28 mouse cellular contexts compared by ENCODE assay signal in the genomic region with DNA sequence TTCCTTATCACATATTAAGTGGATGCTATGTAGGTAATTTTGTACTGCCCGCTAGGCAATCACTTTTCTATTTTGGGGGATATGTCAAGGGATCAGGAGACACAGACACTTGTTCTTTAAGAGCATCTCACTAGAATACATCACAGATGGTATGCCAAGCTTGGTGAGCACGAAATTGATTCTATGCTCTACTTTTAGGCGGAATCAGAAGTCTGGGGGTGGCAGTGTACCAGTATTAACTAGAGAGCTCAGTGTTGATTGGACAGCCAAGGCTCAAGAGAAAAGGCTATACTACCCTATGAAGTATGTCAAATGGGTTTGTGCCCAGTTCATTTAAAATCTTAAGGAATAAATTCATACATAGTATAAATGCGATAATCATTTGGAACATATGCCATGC.
DNase-seq lines count a peak whose midpoint lies in the region; ATAC-seq and TF ChIP-seq lines count a peak whose summit lies in the region.
"Had no signal": no experiment of that assay in that cellular context is flagged by ENCODE, and none has a peak within 500 bp of the region (broad histone marks: within the 10 kb centered on the region; RNA-seq: fewer than 3 reads in every experiment).

No protein-coding gene starts in this region.

- H3K27me3 ChIP-seq in forebrain, postnatal 0 days (ENCODE audit: insufficient read depth, low read length): no peaks in the 10 kb centered on the region
- H3K27me3 ChIP-seq in forebrain, embryonic 14.5 days (replicated peaks; ENCODE audit: control insufficient read depth, insufficient read depth, low read length): no peaks in the 10 kb centered on the region
- H3K27me3 ChIP-seq: CH12.LX; embryonic facial prominence, embryonic 13.5 days; embryonic facial prominence, embryonic 15.5 days; forebrain, embryonic 12.5 days; forebrain, embryonic 15.5 days had no signal

- no peaks in the 10 kb centered on the region for H3K36me3 ChIP-seq in forebrain, postnatal 0 days (ENCODE audit: insufficient read depth)
- H3K36me3 ChIP-seq in forebrain, embryonic 14.5 days (ENCODE audit: control insufficient read depth, insufficient read depth, low read length): no peaks in the 10 kb centered on the region
- H3K36me3 ChIP-seq: embryonic facial prominence, embryonic 13.5 days; embryonic facial prominence, embryonic 15.5 days; forebrain, embryonic 10.5 days; forebrain, embryonic 12.5 days; forebrain, embryonic 15.5 days; G1E had no signal

- 79% methylated on average over 4 of the region's 4 CpGs for WGBS in forebrain, postnatal 0 days
- 92% methylated on average over 4 of the region's 4 CpGs for WGBS in forebrain, embryonic 14.5 days

- no peaks in the 10 kb centered on the region for H3K9me3 ChIP-seq in forebrain, postnatal 0 days (ENCODE audit: low read length)
- no peaks in the 10 kb centered on the region for H3K9me3 ChIP-seq in forebrain, embryonic 14.5 days (replicated peaks; ENCODE audit: control insufficient read depth, low read length)
- H3K9me3 ChIP-seq: embryonic facial prominence, embryonic 13.5 days; embryonic facial prominence, embryonic 15.5 days; forebrain, embryonic 10.5 days; forebrain, embryonic 12.5 days; forebrain, embryonic 15.5 days; G1E had no signal

- TF ChIP-seq CTCF in forebrain, postnatal 0 days (IDR thresholded peaks at IDR 0.05; ENCODE audit: low read depth): no peak

- H3K9ac ChIP-seq in forebrain, postnatal 0 days: no peak overlapping the region
- no peak overlapping the region for H3K9ac ChIP-seq in forebrain, embryonic 14.5 days (ENCODE audit: low read length)
- H3K9ac ChIP-seq: embryonic facial prominence, embryonic 13.5 days; embryonic facial prominence, embryonic 15.5 days; forebrain, embryonic 12.5 days; forebrain, embryonic 15.5 days had no signal

- no peak overlapping the region for H3K27ac ChIP-seq in forebrain, postnatal 0 days (ENCODE audit: low read depth, low read length)
- no peak overlapping the region for H3K27ac ChIP-seq in forebrain, embryonic 14.5 days (ENCODE audit: low read depth, low read length)
- H3K27ac ChIP-seq: embryonic facial prominence, embryonic 13.5 days; embryonic facial prominence, embryonic 15.5 days; forebrain, embryonic 10.5 days; forebrain, embryonic 12.5 days; forebrain, embryonic 15.5 days had no signal

- H3K4me2 ChIP-seq in forebrain, postnatal 0 days (ENCODE audit: low read depth): no peak overlapping the region
- H3K4me2 ChIP-seq in forebrain, embryonic 14.5 days (ENCODE audit: low read length): no peak overlapping the region
- H3K4me2 ChIP-seq: embryonic facial prominence, embryonic 13.5 days; embryonic facial prominence, embryonic 15.5 days; forebrain, embryonic 12.5 days; forebrain, embryonic 15.5 days had no signal

- no peak overlapping the region for H3K4me3 ChIP-seq in forebrain, postnatal 0 days (ENCODE audit: low read depth, low read length)
- H3K4me3 ChIP-seq in forebrain, embryonic 14.5 days (ENCODE audit: low read depth, low read length): no peak overlapping the region
- H3K4me3 ChIP-seq: embryonic facial prominence, embryonic 13.5 days; embryonic facial prominence, embryonic 15.5 days; erythroblast, embryonic 14.5 days; forebrain, embryonic 10.5 days; forebrain, embryonic 12.5 days; forebrain, embryonic 15.5 days had no signal

- peak; percentile 20; the same call in 1 of the 2 replicates for ATAC-seq in forebrain, postnatal 0 days
- no peak for ATAC-seq in forebrain, embryonic 14.5 days
- ATAC-seq: activated CD4-positive, CD25-positive, alpha-beta regulatory T cell, adult 4 months; CD4-positive, CD25-positive, alpha-beta regulatory T cell, adult 4 months; forebrain, embryonic 15.5 days; Patski had no signal

- no peak for DNase-seq in forebrain, postnatal 0 days
- no peak for DNase-seq in forebrain, embryonic 14.5 days (ENCODE audit: low spot score)
- peak; percentile 16 to 42 for DNase-seq in frontal cortex, adult 2 months (ENCODE audit: extremely low spot score in 1 of 2, low spot score in 1 of 2)
- DNase-seq in frontal cortex, postnatal 14 days (ENCODE audit: low spot score in 2 of 2): no peak
- peak; percentile 24 for DNase-seq in layer of hippocampus, adult 9-11 months
- no peak for DNase-seq in layer of hippocampus, adult 8-10 months (ENCODE audit: low spot score in 2 of 2)
- DNase-seq: adrenal gland, adult 8-10 months; adrenal gland, postnatal 14 days; adrenal gland, postnatal 36 days; B cell, adult 2 months; cerebellum, adult 11 months; cerebellum, adult 18-20 months; cerebellum, adult 8-10 months; cerebellum, adult 9-11 months; cerebellum, postnatal 14 days; cerebellum, postnatal 36 days; embryo, embryonic 11 days had no signal

- H3K4me1 ChIP-seq in forebrain, postnatal 0 days (ENCODE audit: insufficient read depth): no peaks in the 10 kb centered on the region
- H3K4me1 ChIP-seq in forebrain, embryonic 14.5 days (ENCODE audit: control insufficient read depth, insufficient read depth, low read length): no peaks in the 10 kb centered on the region
- H3K4me1 ChIP-seq: embryonic facial prominence, embryonic 13.5 days; embryonic facial prominence, embryonic 15.5 days; forebrain, embryonic 10.5 days; forebrain, embryonic 12.5 days; forebrain, embryonic 15.5 days had no signal

Comparison
In these comparisons a context has a peak if more than half of its experiments do, and no peak if none do; other contexts are left out.
1. DNase-seq: peak in frontal cortex, adult 2 months (2 of 2) and layer of hippocampus, adult 9-11 months (single experiment); none in forebrain, postnatal 0 days (single experiment), forebrain, embryonic 14.5 days (single experiment), frontal cortex, postnatal 14 days (0 of 2) and layer of hippocampus, adult 8-10 months (0 of 2).